Mouse (Mus musculus) cerebellum, adult 2 months (tissue): ENCODE measurements around the gene Tex35. TPM values are rescaled to one million over a fixed set of nuclear protein-coding genes. Genes with fewer than 3 reads are reported as not detected.
A peak's percentile ranks its signal among the peaks of the same experiment; 100 is the strongest.

Source experiments
- DNase-seq, 2 experiments: peaks; one replicate each; pipeline ENCODE4 v3.0.0; 2021
- H3K27ac ChIP-seq: fragments of 200-500 bp; 2 replicates; pipeline ENCODE4 v1.5.1; 2012; ENCODE audit warnings: low read length, control low read depth, inconsistent platforms; ENCODE audit not compliant: insufficient read depth
- H3K27me3 ChIP-seq: fragments of 200-500 bp; 2 replicates; pipeline ENCODE4 v1.6.1; 2012; ENCODE audit warnings: inconsistent platforms, mild to moderate bottlenecking, low read length, moderate library complexity; ENCODE audit not compliant: control insufficient read depth, insufficient read depth
- H3K4me1 ChIP-seq: fragments of 200-500 bp; 2 replicates; pipeline ENCODE4 v1.6.1; 2011; ENCODE audit warnings: low read length; ENCODE audit not compliant: control insufficient read depth, insufficient read depth
- H3K4me3 ChIP-seq: fragments of 200-500 bp; replicated peaks from 2 replicates; pipeline ENCODE3; 2011; ENCODE audit warnings: mild to moderate bottlenecking, low read depth, low read length, control low read depth; ENCODE audit not compliant: insufficient read depth
- CTCF ChIP-seq: fragments of 200-500 bp; IDR thresholded peaks from 2 replicates; pipeline ENCODE4 v1.5.1; 2011; ENCODE audit warnings: low read depth, mild to moderate bottlenecking, control low read depth, low read length, moderate library complexity, borderline replicate concordance; ENCODE audit not compliant: insufficient read depth
- POLR2A ChIP-seq: fragments of 200-500 bp; IDR thresholded peaks from 2 replicates; pipeline ENCODE4 v1.6.1; 2011; ENCODE audit warnings: low read length, control low read depth, borderline replicate concordance; ENCODE audit not compliant: insufficient read depth
- WGBS: fragments of 180-500 bp; shearing (Covaris S2); methylation state at CpG from one replicate; pipeline ENCODE4 v1.1.7; 2018; 5-methylcytosine and 5-hydroxymethylcytosine counted together
- polyA plus RNA-seq: library from polyadenylated mRNA; depleted of rRNA; stranded (reverse); fragments of >200 nt; gene quantifications from 2 replicates; pipeline ENCODE4 v1.2.3, GENCODE M21; 2012

Tex35 gene
- polyA plus RNA-seq, 1 experiment: not detected

DNA sequence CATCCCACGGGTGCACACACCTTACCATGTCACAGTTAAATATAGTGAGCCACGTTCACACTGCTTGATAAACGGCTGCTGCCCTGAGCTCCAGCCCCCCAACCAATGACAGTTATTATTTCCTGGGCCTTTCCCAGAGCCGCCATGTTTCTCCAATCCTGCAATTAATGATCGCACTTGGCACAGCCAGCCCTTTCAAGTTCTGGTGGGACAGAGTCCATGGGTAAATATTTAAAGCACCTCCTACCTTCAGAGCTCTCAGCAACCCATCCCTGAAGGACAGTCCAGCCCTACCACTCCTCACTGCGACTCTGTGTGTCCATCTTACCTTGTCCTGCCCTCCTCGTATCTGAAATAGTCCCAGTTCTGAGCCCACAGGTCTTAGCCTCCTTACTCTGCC, 28.4 kb downstream of the Tex35 start:
- DNase-seq: no peak
- TF ChIP-seq CTCF (no peak), POLR2A (no peak)
- no peak overlapping the region for H3K4me3 ChIP-seq
- H3K27ac ChIP-seq: no peak overlapping the region
- H3K4me1 ChIP-seq: no peaks in the 10 kb centered on the region
- 86% methylated on average over 7 of the region's 7 CpGs for WGBS
- no peaks in the 10 kb centered on the region for H3K27me3 ChIP-seq

DNA sequence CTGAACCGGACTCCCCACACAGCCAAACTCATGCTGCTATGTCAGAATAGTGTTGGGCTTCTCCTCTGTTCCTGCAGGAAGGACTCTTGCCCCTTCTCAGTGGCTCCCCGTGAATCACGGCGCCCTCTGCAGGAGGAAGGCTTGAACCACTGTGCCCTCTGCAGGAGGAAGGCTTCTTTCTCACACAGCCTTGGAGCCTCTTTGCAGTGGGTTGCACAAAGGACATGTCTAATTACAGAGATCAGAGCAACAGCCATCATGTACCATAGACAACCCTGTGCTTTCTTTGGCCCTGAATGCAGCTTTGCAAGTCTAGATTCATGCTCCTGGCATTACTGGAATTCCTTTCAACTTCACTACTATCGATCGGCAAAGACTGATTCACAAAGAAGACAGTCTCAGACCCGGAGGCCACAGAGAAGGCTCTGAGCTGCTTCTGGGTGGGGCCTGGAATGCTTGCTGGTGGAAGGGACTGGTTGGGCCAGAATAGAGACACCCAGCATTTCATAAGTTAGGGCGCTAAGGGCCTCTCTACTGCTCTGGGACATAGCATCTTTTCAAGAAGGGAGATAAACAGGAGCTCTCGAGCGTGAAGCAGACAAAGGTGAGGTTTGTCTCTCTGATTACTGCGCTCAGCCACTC, 29.0 kb downstream of the Tex35 start:
- WGBS: 45% methylated on average over 11 of the region's 11 CpGs
- Histone ChIP-seq H3K4me1 (no peaks in the 10 kb centered on the region), H3K27ac (no peak overlapping the region), H3K4me3 (no peak overlapping the region), H3K27me3 (no peaks in the 10 kb centered on the region)
- DNase-seq: no peak
- TF ChIP-seq CTCF (peak; percentile 45; the same call in 1 of the 2 replicates), POLR2A (no peak)

DNA sequence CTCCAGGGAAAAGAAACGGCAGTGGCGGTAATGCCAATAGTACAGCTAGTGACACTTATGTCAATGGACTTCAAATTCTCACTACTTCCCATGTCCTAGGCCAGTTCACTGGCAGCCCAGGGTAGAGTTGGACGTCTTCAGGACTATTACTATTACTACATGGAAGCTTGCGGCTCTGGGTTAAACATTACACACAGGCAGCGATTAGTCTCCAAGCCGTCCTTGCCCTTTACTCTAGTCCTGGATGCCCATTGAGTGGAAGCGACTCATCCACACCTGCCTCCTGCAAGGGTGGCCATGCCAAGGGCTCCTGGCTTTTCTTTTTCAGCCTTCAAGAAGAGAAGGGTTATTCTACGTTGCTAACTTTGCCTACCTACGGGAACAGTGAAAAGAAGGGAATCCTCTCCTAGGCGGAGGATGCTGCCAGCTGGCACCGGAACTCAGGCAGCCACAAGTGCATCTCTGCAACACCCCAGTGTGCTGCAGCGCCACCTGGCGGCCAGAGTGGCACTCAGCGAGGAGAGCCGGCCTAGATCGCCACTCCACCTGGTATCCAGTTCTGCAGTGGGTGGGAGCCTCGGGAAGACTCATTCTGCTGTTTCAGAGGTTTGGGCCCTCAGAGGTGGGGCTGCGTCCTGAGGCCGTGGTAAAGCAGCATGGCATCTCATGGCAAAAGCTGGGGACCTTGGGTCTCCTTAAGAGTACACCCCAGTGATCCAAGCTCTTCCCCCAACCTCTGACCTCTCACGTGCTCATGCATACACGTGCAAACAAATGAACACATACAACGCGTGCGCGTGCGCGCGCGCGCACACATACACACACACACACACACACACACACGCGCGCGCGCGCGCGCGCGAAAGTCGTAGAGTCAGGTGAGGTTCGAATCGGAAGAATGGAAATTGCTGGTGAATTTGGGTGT, 31.4 kb downstream of the Tex35 start:
- 59% methylated on average over 43 of the region's 43 CpGs for WGBS
- peak; percentile 80 to 84 for DNase-seq
- no peak overlapping the region for H3K27ac ChIP-seq
- H3K4me1 ChIP-seq: no peaks in the 10 kb centered on the region
- H3K4me3 ChIP-seq: no peak overlapping the region
- H3K27me3 ChIP-seq: no peaks in the 10 kb centered on the region
- TF ChIP-seq CTCF (peak; percentile 81), POLR2A (no peak)

DNA sequence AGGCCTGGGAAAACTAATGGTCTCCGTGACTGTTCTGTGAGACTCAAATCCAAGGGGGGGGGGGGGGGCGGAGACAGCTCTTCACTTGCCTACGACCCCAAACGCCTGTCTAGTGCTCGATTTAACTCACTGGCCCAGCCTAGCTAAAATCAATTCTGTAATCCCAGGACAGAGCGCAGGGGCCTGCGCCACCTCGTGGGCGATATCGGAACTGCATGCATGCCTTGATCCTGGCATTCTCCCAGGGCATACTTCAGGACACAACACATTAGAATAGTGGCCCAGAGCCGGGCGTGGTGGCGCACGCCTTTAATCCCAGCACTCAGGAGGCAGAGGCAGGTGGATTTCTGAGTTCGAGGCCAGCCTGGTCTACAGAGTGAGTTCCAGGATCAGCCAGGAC, 32.2 kb downstream of the Tex35 start:
- Histone ChIP-seq H3K27ac (no peak overlapping the region), H3K4me3 (no peak overlapping the region), H3K4me1 (no peaks in the 10 kb centered on the region), H3K27me3 (no peaks in the 10 kb centered on the region)
- 2% methylated on average over 15 of the region's 15 CpGs for WGBS
- peak; percentile 68 to 84 for DNase-seq
- TF ChIP-seq CTCF: peak; percentile 97
- TF ChIP-seq POLR2A: no peak

DNA sequence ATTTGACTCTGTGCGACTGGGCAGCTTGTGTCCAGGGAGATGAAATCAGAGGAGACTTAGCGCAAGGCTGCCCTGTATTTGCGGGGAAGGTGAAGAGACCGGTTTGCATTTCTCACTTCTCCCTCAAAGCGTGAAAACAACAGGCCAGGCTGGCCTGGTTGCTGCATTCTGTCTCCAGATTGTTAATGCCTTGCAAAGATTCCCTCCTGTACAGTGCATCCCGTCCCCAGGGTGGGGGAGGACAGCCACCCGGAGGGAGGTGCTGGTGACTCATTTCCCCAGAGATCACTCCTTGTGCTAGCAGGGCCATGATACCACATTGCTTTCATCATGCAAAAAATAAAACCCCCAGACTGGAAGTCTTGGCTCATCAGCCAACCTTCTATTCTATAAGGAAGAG, 33.5 kb downstream of the Tex35 start:
- Histone ChIP-seq H3K4me1 (no peaks in the 10 kb centered on the region), H3K4me3 (no peak overlapping the region), H3K27me3 (no peaks in the 10 kb centered on the region), H3K27ac (no peak overlapping the region)
- TF ChIP-seq CTCF: no peak
- TF ChIP-seq POLR2A: no peak
- 74% methylated on average over 7 of the region's 7 CpGs for WGBS
- no peak for DNase-seq

DNA sequence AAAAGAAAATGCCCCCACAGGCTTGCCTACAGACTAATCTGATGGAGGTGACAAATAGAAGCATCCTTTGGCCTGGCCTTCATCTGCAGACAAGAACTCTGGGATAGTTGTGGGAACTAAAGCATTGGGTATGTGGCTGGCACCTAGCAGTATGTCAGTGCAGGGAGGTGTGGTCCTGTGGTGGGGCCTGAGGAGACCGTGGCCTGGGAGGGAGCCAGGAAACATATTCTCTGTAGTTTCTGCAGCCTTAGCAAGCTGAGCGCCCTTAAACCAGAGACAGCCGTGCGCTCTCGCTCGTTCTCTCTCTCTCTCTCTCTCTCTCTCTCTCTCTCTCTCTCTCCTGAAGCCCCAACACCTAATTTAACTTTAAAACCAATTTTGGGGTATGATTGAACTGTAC, 34.1 kb downstream of the Tex35 start:
- H3K4me3 ChIP-seq: no peak overlapping the region
- 89% methylated on average over 6 of the region's 6 CpGs for WGBS
- no peaks in the 10 kb centered on the region for H3K27me3 ChIP-seq
- DNase-seq: no peak
- TF ChIP-seq POLR2A: no peak
- no peaks in the 10 kb centered on the region for H3K4me1 ChIP-seq
- H3K27ac ChIP-seq: no peak overlapping the region

DNA sequence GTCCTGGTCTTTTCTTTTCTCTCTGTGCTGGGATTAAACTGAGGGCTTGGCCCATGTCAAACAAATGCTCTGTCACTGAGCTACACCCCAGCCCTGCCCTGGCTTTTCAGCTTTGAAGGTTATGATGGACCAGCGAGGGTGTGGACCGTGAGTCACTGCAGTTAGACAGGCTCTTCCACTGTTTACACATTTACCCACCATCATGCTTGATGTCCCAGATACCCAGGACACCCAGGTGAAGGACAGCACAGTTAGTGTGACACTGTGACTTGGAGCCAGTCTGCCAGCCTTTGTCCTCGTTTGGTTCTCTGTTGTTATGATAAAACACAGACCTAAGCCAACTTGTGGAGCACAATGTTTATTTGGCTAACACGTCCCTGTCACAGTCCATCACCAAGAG, 34.9 kb downstream of the Tex35 start:
- Histone ChIP-seq H3K27ac (no peak overlapping the region), H3K4me3 (no peak overlapping the region), H3K27me3 (no peaks in the 10 kb centered on the region), H3K4me1 (no peaks in the 10 kb centered on the region)
- TF ChIP-seq POLR2A: no peak
- TF ChIP-seq CTCF: no peak
- no peak for DNase-seq
- 67% methylated on average over 4 of the region's 4 CpGs for WGBS

DNA sequence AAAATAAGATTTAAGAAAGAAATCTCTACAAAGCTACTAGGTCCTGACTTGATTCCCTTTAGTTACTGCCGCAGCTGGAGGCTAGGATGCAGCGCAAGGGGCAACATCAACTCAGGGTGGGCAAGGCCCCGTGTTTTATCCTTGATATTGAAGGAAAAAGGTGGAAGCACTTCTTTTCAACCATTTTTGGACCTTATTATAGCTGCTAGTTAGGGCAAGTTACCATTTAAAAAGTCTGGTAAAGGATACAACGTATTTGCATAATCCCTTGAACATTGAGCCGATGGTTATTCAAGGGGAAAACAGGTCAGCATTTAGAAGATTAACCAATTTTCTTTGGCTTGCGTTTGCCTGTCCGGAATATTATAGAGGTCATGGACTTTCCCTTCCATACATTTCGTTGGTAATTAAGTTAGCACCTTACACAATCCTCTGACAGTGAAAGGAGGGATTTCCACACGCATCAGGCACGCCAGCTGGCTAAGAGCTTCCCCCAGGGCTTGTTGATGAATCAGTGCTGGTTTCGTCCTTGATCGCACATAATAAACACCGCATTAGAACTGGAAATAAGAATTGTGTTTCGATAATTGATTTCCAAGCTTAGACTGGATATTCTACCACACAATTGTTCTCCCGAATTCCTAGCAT, 39.2 kb downstream of the Tex35 start:
- no peak overlapping the region for H3K4me3 ChIP-seq
- DNase-seq: no peak
- TF ChIP-seq POLR2A (no peak), CTCF (no peak)
- H3K27me3 ChIP-seq: no peaks in the 10 kb centered on the region
- no peak overlapping the region for H3K27ac ChIP-seq
- 66% methylated on average over 15 of the region's 15 CpGs for WGBS
- no peaks in the 10 kb centered on the region for H3K4me1 ChIP-seq
